Mouse (Mus musculus) layer of hippocampus, postnatal 36 days (tissue): Measurements from ENCODE around the gene Olfr707. TPM values are rescaled to one million over a fixed set of nuclear protein-coding genes. Genes with fewer than 3 reads are reported as not detected.
"Not testable (repeated sequence)": the region's sequence is repeated elsewhere in the genome, so short reads cannot be mapped to it uniquely, and the experiment has no call there.

Experiments used
- DNase-seq, 2 experiments: peaks; one replicate each; pipeline ENCODE4 v3.0.0; 2022
- total RNA-seq, 2 experiments: library from RNA; stranded (reverse); gene quantifications; 2 replicates each; pipeline ENCODE4 v1.2.3; 2021

Olfr707 gene
- not detected for total RNA-seq

DNA sequence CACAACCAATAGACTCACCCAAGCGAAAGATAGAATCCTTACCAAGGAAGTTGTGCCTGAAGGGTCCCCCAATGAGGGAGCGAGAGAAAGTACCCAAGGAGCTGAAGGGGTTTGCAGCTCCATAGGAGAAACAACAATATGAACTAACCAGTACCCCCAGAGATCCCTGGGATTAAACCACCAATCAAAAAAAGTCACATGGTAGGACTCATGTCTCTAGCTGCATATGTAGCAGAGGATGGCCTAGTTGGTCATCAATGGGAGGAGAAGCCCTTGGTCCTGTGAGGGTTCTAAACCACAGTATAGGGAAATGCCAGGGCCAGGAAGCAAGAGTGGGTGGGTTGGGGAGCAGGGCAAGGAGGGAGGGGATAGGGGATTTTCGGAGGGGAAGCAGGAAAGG, at the start of gene Olfr707:
Gene Olfr707 (minus strand): TSS at position 101 of the 400 bp plus-strand sequence.
- not testable (repeated sequence) for DNase-seq

DNA sequence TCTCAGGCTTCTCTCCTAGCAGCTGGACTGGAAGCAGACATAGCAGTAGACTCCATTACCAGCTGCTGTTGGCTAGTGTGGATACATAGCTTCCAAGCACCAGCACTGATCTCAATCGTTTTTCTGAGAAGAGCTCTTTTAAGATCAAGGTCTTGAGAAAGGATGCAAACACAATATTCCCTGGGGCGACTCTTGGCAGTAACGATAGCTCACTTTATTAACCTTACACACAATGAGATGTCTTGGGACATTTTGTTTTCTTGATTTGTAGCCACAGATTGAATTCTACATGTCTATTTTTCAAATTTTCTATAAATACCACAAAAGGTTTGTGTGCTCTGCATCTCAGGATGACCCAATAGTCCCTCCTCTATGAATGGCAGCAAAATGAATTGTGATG, 47.2 kb upstream of the Olfr707 start, which contains the start of gene Olfr710:
Gene Olfr710 (minus strand): TSS at position 101 of the 400 bp plus-strand sequence.
- DNase-seq, result no peak

DNA sequence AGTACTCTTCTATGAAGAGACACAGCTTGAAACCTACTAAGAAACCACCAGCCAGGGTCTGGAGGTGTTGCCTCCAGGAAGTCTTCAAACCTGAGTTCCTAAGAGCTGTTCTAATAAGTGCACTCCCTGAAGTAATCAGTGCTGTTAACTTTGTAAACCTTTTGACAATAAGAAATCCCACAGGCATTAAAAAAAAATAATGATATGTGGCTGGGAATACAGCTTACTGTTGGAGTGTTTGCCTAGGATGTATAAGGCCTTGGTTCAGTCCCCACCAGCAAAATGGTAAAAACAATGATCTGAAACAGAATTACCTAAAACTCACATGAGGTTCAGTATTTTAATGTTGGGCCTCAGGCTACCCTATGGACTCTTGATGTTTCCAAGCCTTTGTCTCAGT, 31.1 kb upstream of the Olfr707 start, which contains the start of gene Olfr709-ps1:
Gene Olfr709-ps1 (minus strand): TSS at position 101 of the 400 bp plus-strand sequence.
- no peak for DNase-seq

DNA sequence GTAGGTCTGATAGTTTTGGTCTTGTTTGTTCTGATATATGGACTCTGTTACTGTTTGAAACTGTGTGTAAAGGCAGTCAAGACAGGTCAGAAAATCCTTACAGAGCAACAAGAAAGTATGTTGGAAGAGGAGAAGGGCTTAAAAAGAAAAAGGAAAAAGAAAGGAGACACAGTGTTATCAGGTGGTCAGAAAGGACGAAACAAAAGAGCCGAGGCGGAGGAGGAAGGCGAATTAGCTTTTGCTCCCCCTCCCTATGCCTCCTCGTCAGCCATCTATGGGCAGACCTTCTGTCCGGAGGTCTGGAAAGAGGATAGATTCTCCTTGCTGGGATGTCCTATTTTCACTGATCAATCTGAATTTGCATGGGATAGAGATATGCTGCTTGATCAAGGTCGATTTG, 19.9 kb upstream of the Olfr707 start:
- DNase-seq, result not testable (repeated sequence)

DNA sequence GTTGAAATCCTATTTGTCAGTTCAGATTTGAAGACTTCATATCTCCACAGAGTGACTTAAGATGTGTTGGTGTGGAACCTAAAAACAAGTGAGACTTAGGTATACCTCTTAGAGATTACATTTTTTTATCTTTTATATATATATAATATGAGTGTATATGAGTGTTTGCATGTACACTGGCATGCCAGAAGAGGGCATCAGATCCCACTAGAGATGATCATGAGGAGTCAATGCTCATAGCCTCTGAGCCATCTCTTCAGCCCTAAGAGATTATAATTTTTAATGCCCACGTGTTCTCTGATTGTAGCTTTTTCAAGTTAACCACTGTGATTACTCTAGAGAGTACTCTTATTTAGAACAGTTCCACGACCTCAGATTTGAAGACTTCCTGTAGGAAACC, 6.6 kb upstream of the Olfr707 start, which contains the start of gene Olfr1532-ps1:
Gene Olfr1532-ps1 (plus strand): TSS at position 326 of the 400 bp plus-strand sequence.
- DNase-seq, result no peak

DNA sequence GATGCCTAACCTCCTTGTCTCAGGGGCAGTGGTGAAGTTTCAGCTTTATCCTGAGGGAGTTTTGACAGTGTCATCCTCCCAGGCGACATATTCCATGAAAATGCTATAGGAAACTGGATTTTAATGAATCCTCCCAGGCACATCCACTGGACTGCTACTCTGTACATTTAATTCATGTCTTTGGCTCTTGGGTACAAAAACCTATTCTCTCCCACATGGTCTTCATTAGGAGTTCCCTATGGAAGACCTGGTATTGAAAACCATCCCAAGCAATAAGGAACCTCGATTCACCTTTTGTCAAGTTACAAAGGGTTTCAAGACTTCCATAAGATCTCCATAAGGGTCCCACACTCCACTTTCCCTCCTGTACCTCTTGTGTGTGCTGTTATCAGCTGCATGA, 13.0 kb downstream of the Olfr707 start, which contains the start of gene Olfr706:
Gene Olfr706 (minus strand): TSS at position 101 of the 400 bp plus-strand sequence.
- no peak for DNase-seq

DNA sequence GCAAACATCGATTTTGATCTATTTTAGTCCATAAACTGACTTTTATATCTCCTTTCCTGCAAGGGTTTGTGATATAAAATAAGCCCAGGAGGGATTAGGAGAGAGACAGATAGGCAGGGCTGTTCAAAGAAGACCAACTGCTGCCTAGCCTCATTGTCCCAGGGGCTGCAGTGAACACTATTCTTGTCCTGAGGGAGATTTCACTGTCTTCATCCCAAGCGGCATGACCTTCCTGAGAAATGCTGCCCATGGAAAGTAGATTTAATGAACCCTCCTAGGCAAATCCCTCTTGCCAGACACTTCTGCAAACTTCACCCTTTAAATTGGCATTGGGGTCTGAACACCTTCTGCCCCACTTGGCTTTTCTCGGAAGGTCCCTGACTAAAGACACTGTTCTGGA, 24.2 kb downstream of the Olfr707 start, which contains the start of gene Olfr705:
Gene Olfr705 (minus strand): TSS at position 101 of the 400 bp plus-strand sequence.
- DNase-seq, result no peak

DNA sequence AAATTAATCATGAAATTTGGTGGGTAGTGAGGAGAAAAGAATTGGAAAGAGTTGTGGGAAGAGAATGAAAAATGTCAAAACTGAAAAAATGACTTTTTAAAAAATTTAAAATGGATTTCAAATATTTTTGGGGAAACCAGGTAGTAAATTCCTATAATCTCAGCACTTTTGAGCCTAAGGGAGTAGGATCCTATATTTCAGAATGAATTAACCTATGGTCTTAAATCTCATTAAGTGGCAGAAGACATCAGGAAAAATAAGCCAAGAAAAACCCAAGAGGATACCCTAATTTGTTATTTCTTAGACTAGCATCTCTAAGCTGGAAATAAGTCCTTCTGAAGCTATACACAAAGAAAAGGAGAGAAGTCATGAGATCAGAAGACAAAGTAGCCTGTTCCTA, 38.2 kb downstream of the Olfr707 start, which contains the start of gene Olfr704:
Gene Olfr704 (plus strand): TSS at position 301 of the 400 bp plus-strand sequence.
- DNase-seq, result no peak

DNA sequence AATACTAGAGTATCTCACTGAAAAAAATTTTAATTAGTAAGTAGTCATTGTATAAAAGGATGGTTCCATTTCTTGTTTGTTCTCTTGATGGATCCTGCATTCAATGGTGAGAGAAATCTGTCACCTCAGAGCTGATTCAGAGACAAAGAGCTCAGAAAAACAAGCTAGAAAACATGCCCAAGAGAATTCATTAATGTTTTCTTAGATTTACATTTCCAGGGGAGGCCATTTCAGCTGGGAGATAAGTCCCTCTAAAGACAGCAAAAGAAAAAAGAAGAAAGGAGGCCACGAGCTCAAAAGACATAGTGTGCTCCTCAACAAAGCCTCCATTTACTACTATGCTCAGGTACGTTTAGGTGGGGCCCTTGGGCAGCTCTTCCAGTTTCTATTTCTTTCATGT, 58.0 kb downstream of the Olfr707 start, which contains the start of gene Olfr703:
Gene Olfr703 (plus strand): TSS at position 301 of the 400 bp plus-strand sequence.
- DNase-seq, result no peak

Other genes starting within 250 kb of the Olfr707 start
- gene Olfr693, start 220.7 kb downstream of the Olfr707 start, total RNA-seq, result not detected
- not detected for gene Olfr694, start 209.4 kb downstream of the Olfr707 start, total RNA-seq
- gene Olfr695, start 184.8 kb downstream of the Olfr707 start, total RNA-seq, result not detected
- gene Olfr697, start 158.8 kb downstream of the Olfr707 start, total RNA-seq, result not detected
- not detected for gene Olfr698, start 145.8 kb downstream of the Olfr707 start, total RNA-seq
- not detected for gene Olfr699, start 108.0 kb downstream of the Olfr707 start, total RNA-seq
- gene Olfr700, start 92.4 kb downstream of the Olfr707 start, total RNA-seq, result not detected
- gene Olfr701, start 87.1 kb downstream of the Olfr707 start, total RNA-seq, result not detected
- not detected for gene Olfr702, start 67.3 kb downstream of the Olfr707 start, total RNA-seq
- not detected for gene Olfr703, start 57.9 kb downstream of the Olfr707 start, total RNA-seq
- not detected for gene Olfr704, start 38.1 kb downstream of the Olfr707 start, total RNA-seq
- not detected for gene Olfr705, start 24.4 kb downstream of the Olfr707 start, total RNA-seq
- not detected for gene Olfr706, start 13.1 kb downstream of the Olfr707 start, total RNA-seq
- not detected for gene Olfr1532-ps1, start 6.8 kb upstream of the Olfr707 start, total RNA-seq
- not detected for gene Olfr709-ps1, start 31.0 kb upstream of the Olfr707 start, total RNA-seq
- not detected for gene Olfr710, start 47.1 kb upstream of the Olfr707 start, total RNA-seq
- under 1 TPM in 1 of 2 experiments, not detected in 1; 0.05 TPM for gene Olfr6, start 62.7 kb upstream of the Olfr707 start, total RNA-seq
- not detected for gene Olfr711, start 74.2 kb upstream of the Olfr707 start, total RNA-seq
- gene Olfr2, start 104.8 kb upstream of the Olfr707 start, total RNA-seq, result not detected
- gene Olfr713, start 129.9 kb upstream of the Olfr707 start, total RNA-seq, result not detected
- not detected for gene Olfr714, start 169.7 kb upstream of the Olfr707 start, total RNA-seq
- gene Olfr17, start 192.0 kb upstream of the Olfr707 start, total RNA-seq, result not detected
- not detected for gene Olfr715b, start 209.1 kb upstream of the Olfr707 start, total RNA-seq
- gene Olfr715, start 229.8 kb upstream of the Olfr707 start, total RNA-seq, result not detected
- gene Olfr716, start 237.1 kb upstream of the Olfr707 start, total RNA-seq, result not detected